Mouse (Mus musculus): Measurements from ENCODE around the gene Nipal3.

DNA sequence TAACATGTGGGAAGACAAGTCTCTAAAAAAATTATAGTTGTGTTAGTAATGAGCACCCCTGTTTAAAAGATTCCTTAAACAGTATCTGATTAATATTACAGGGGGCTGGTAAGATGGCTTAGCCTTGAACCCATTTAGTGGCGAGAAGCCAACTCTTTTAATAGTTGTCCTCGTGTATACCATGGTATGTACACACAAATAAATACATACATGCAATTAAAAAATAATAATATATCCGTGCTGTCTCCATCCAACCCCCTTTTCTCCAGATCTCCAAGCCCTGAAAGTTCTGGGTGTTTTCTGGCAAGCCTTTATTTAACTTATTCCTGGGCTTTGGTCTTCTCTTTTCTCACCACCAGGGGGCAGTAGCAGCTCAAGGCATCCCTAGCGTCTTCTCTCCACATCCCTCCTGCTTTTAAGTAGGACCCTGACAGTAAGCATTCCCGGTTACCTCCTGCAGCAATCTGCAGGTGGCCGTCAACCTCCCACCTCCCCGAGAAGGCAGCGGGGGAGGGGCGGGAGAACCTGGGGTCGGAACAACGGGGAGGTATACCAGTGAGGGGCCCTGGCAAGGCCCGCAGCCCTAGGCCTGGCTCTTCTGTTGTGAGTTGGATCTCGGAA lies 13.7 kb upstream of the Nipal3 start:
- TF ChIP-seq POLR2A (IDR thresholded peaks at IDR 0.05; ENCODE audit: low read depth, low read length) (no peak), CTCF (IDR thresholded peaks at IDR 0.05; ENCODE audit: borderline replicate concordance, insufficient read depth, low read length) (peak; percentile 68; the same call in 1 of the 2 replicates)
